Mouse (Mus musculus) C2C12 (cell line): ENCODE data around the gene Sfmbt1.

Source experiments
- CEBPB ChIP-seq: IDR thresholded peaks from one replicate; pipeline ENCODE4 v1.6.1; 2011; ENCODE audit warnings: low read depth, mild to moderate bottlenecking, control low read depth, moderate library complexity
- CTCF ChIP-seq: IDR thresholded peaks from one replicate; pipeline ENCODE4 v1.5.1; 2011; ENCODE audit not compliant: control insufficient read depth, insufficient read depth, insufficient read length
- FOSL1 ChIP-seq: IDR thresholded peaks from one replicate; pipeline ENCODE4 v1.8.0; 2011; ENCODE audit warnings: mild to moderate bottlenecking, low read length; ENCODE audit not compliant: poor library complexity, insufficient read depth, severe bottlenecking
- MAX ChIP-seq: IDR thresholded peaks from one replicate; pipeline ENCODE4 v1.6.1; 2011; ENCODE audit warnings: mild to moderate bottlenecking, control low read depth
- MYOD1 ChIP-seq: IDR thresholded peaks from one replicate; pipeline ENCODE4 v1.6.1; 2011; ENCODE audit warnings: low read depth; ENCODE audit not compliant: control insufficient read depth, insufficient read length
- USF1 ChIP-seq: IDR thresholded peaks from one replicate; pipeline ENCODE4 v1.6.1; 2011; ENCODE audit warnings: low read depth, mild to moderate bottlenecking, control low read depth, moderate library complexity

- TF ChIP-seq MAX (no peak), CTCF (no peak), USF1 (no peak), FOSL1 (no peak), MYOD1 (no peak), CEBPB (no peak)
Measured at GRCm38 (mm10) chr14:30670161-30670560, 44.5 kb upstream of the Sfmbt1 start.
